Mouse (Mus musculus) forebrain, embryonic 10.5 days (tissue): ENCODE results near the gene Borcs8. TPM values are rescaled to one million over a fixed set of nuclear protein-coding genes. Genes with fewer than 3 reads are reported as not detected.

Experiments
- microRNA-seq: library from miRNA; unstranded; fragments of <30 nt; microRNA quantifications from one replicate; pipeline ENCODE4, GENCODE M21; 2017
- polyA plus RNA-seq: library from polyadenylated mRNA; unstranded; fragments of >200 nt; fragmentation: Nextera tagmentation; extraction: Ambion mirVana; gene quantifications from 2 replicates; pipeline ENCODE4 v1.2.1, GENCODE M21; 2016

The Borcs8 gene
- polyA plus RNA-seq, 1 experiment from 2014 or later, result 41.6 TPM

Small RNA genes lying within 50 kb of the gene (microRNA-seq; reads per million reads assigned to microRNA genes)
- gene Mir7066, result not detected

Other genes with a start within 250 kb of the Borcs8 start
- 5.1 and 5.3 TPM in 2 replicates for gene Tssk6, start 237.3 kb upstream of the Borcs8 start, polyA plus RNA-seq
- gene Ndufa13, start 236.9 kb upstream of the Borcs8 start, polyA plus RNA-seq, result 165 and 170 TPM in 2 replicates
- 3.8 and 5.1 TPM in 2 replicates for gene Yjefn3, start 236.8 kb upstream of the Borcs8 start, polyA plus RNA-seq
- gene Gatad2a, start 143.1 kb upstream of the Borcs8 start, polyA plus RNA-seq, result 51.7 and 57.1 TPM in 2 replicates
- gene Mau2, start 96.8 kb upstream of the Borcs8 start, polyA plus RNA-seq, result 54.5 and 58.6 TPM in 2 replicates
- gene Sugp1, start 96.7 kb upstream of the Borcs8 start, polyA plus RNA-seq, result 53.4 and 55.3 TPM in 2 replicates
- 0.35 and 0.68 TPM in 2 replicates for gene Tm6sf2, start 66.6 kb upstream of the Borcs8 start, polyA plus RNA-seq
- gene Hapln4, start 56.0 kb upstream of the Borcs8 start, polyA plus RNA-seq, result 0.05 and 0.12 TPM in 2 replicates
- 10.5 and 13.5 TPM in 2 replicates for gene Ncan, start 18.6 kb upstream of the Borcs8 start, polyA plus RNA-seq
- 35.7 and 37.9 TPM in 2 replicates for gene Nr2c2ap, start 8.2 kb upstream of the Borcs8 start, polyA plus RNA-seq
- gene Rfxank, start 345 bp upstream of the Borcs8 start, polyA plus RNA-seq, result 17.1 and 19.2 TPM in 2 replicates
- 0.71 and 0.74 TPM in 2 replicates for gene Mef2b, start 212 bp downstream of the Borcs8 start, polyA plus RNA-seq
- 68.8 and 70.2 TPM in 2 replicates for gene Tmem161a, start 32.9 kb downstream of the Borcs8 start, polyA plus RNA-seq
- gene Slc25a42, start 72.8 kb downstream of the Borcs8 start, polyA plus RNA-seq, result 2.2 and 2.6 TPM in 2 replicates
- 55.7 and 56.7 TPM in 2 replicates for gene Sugp2, start 94.7 kb downstream of the Borcs8 start, polyA plus RNA-seq
- gene Armc6, start 95.0 kb downstream of the Borcs8 start, polyA plus RNA-seq, result 29.4 and 32.7 TPM in 2 replicates
- 115 and 120 TPM in 2 replicates for gene Homer3, start 143.3 kb downstream of the Borcs8 start, polyA plus RNA-seq
- 54.9 and 57.2 TPM in 2 replicates for gene Ddx49, start 163.0 kb downstream of the Borcs8 start, polyA plus RNA-seq
- gene Cope, start 163.0 kb downstream of the Borcs8 start, polyA plus RNA-seq, result 286 and 300 TPM in 2 replicates
- gene Cers1, start 176.3 kb downstream of the Borcs8 start, polyA plus RNA-seq, result 4.1 and 4.5 TPM in 2 replicates
- gene Gdf1, start 190.3 kb downstream of the Borcs8 start, polyA plus RNA-seq, result 3.7 and 4.6 TPM in 2 replicates
- 14.5 and 16.3 TPM in 2 replicates for gene Upf1, start 213.8 kb downstream of the Borcs8 start, polyA plus RNA-seq
- gene Comp, start 234.1 kb downstream of the Borcs8 start, polyA plus RNA-seq, result 0.19 and 0.38 TPM in 2 replicates